Mouse (Mus musculus) liver, embryonic 14.5 days (tissue): ENCODE measurements around the gene Dlg1. TPM values are rescaled to one million over a fixed set of nuclear protein-coding genes. Genes with fewer than 3 reads are reported as not detected.

Experiments
- ATAC-seq: fragments of 200-750 bp; cut with Nextera tagmentation; 2 replicates; pipeline ENCODE4 v1.8.0; 2017; ENCODE audit warnings: moderate number of reproducible peaks, mild to moderate bottlenecking, moderate library complexity; ENCODE audit not compliant: insufficient read depth
- DNase-seq, 3 experiments: peaks; one replicate each; pipeline ENCODE4 v3.0.0-alpha.2; 2012 to 2013; ENCODE audit warnings: low read depth in 3 of 3, low spot score in 3 of 3
- H3K27ac ChIP-seq: fragments of 300-500 bp; sonication (generic); 2 replicates; pipeline ENCODE4 v1.5.1; 2014; ENCODE audit warnings: moderate library complexity, mild to moderate bottlenecking, control low read depth, inconsistent platforms
- H3K27me3 ChIP-seq: fragments of 300-500 bp; sonication (generic); 2 replicates; pipeline ENCODE4 v1.6.1; 2014; ENCODE audit warnings: mild to moderate bottlenecking, low read length, moderate library complexity; ENCODE audit not compliant: control insufficient read depth, insufficient read depth
- H3K36me3 ChIP-seq: fragments of 300-500 bp; sonication (generic); replicated peaks from 2 replicates; pipeline ENCODE4 v1.6.1; 2014; ENCODE audit warnings: low read depth; ENCODE audit not compliant: control insufficient read depth, insufficient read depth
- H3K4me1 ChIP-seq, 2 experiments: fragments of 200-500 bp in 1 of 2; fragments of 300-500 bp in 1 of 2; sonication (generic) in 1 of 2; replicated peaks; 2 replicates each; pipeline ENCODE4 v1.6.1; 2012 to 2014; ENCODE audit warnings: antibody characterized with exemption in 1 of 2, inconsistent platforms in 1 of 2, low read length in 1 of 2; ENCODE audit not compliant: control insufficient read depth in 2 of 2, insufficient read depth in 2 of 2
- H3K4me2 ChIP-seq: fragments of 300-500 bp; sonication (generic); 2 replicates; pipeline ENCODE4 v1.6.1; 2014; ENCODE audit warnings: low read depth, mild to moderate bottlenecking, control low read depth, moderate library complexity
- H3K4me3 ChIP-seq, 2 experiments: fragments of 200-500 bp in 1 of 2; fragments of 300-500 bp in 1 of 2; sonication (generic) in 1 of 2; 2 replicates each; pipeline ENCODE4 v1.5.1; 2012 to 2014; ENCODE audit warnings: low read depth in 2 of 2, low read length in 2 of 2, mild to moderate bottlenecking in 2 of 2, control low read depth in 1 of 2, inconsistent platforms in 1 of 2, moderate library complexity in 1 of 2; ENCODE audit not compliant: insufficient read depth in 1 of 2
- H3K9ac ChIP-seq: fragments of 300-500 bp; sonication (generic); replicated peaks from 2 replicates; pipeline ENCODE4 v1.6.1; 2014; ENCODE audit warnings: mild to moderate bottlenecking, control low read depth, moderate library complexity
- H3K9me3 ChIP-seq: fragments of 300-500 bp; sonication (generic); 2 replicates; pipeline ENCODE4 v1.6.1; 2016; ENCODE audit warnings: low read length, mixed read lengths; ENCODE audit not compliant: control insufficient read depth
- CTCF ChIP-seq: IDR thresholded peaks from 2 replicates; pipeline ENCODE4 v1.5.1; 2016; ENCODE audit warnings: antibody characterized with exemption, low read depth, control low read depth
- EP300 ChIP-seq: IDR thresholded peaks from 2 replicates; pipeline ENCODE4 v1.6.1; 2016; ENCODE audit warnings: antibody characterized with exemption, low read depth
- WGBS: fragments of 180-500 bp; shearing (Covaris S2); extraction: QIAGEN DNeasy Blood & Tissue Kit; methylation state at CpG from one replicate; pipeline ENCODE4 v1.1.7; 2014; ENCODE audit not compliant: insufficient replicate concordance; 5-methylcytosine and 5-hydroxymethylcytosine counted together
- polyA plus RNA-seq, 2 experiments: library from polyadenylated mRNA; depleted of rRNA in 1 of 2; stranded (reverse) in 1 of 2; unstranded in 1 of 2; fragments of >200 nt; fragmentation: Nextera tagmentation in 1 of 2; extraction: Ambion mirVana in 1 of 2; gene quantifications; 2 replicates each; pipeline versions ENCODE4 v1.2.1 to v1.2.3; 2012 to 2014

Gene Dlg1
- polyA plus RNA-seq, 2 experiments: 7.3 to 12.9 TPM

DNA sequence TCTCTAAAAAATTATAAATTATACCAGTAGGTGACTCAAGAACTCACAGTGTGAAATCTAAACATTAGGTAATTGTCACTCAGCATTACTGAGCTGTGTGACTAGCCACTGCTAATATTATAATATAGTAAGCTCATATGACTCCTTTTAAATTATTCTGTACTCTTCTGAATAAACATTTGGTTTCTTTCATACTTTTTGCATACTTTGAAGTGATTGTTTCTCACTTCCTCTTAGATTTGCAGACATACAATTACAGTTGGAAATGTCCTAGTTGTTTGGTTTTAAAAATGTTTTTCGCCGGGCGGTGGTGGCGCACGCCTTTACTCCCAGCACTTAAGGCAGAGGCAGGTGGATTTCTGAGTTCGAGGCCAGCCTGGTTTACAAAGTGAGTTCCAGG, 19.0 kb downstream of the Dlg1 start:
- ATAC-seq (no peak), DNase-seq (no peak)
- Histone ChIP-seq H3K4me2 (no peak overlapping the region), H3K9ac (no peak overlapping the region), H3K9me3 (no peaks in the 10 kb centered on the region), H3K36me3 (peaks cover 5% of the 10 kb centered on the region; the same call in 1 of the 2 replicates), H3K27ac (no peak overlapping the region), H3K4me3 (no peak overlapping the region), H3K27me3 (no peaks in the 10 kb centered on the region), H3K4me1 (0 out of 4 replicates have a peak, but pooled peaks cover 0 to 4% of the 10 kb centered on the region in 2 experiments)
- TF ChIP-seq CTCF (no peak), EP300 (no peak)
- WGBS: 96% methylated on average over 6 of the region's 6 CpGs

DNA sequence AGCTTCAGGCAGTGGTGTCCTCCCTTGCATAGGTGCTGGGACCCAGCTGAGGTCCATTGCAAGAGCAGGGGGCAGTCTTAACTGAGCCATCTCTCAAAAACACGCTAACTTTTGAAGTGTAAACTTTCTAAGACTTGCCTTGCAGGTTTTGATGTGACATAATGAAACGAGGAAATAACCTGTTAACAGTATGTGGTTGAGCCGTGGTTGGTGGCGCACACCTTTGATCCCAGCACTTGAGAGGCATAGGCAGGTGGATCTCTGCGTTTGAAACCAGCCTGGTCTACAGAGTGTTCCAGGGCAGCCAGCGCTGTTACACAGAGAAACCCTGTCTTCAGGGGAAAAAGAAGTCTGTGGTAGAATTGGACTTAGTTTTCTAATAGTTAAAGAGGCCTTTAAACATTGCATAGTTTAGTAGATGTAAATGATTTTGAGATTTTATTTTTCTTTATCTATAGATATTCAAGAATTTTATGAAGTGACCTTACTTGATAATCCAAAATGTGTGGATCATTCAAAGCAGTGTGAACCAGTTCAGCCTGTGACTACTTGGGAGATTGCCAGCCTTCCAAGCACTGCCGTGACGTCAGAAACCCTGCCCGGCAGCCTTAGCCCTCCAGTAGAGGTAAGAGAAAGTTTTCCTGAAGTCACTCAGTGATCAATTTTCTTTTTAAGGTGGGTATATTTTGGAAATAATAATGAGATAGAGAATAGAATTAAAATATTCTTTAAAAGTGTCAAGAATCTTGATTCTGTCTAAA, 20.6 kb downstream of the Dlg1 start:
- Histone ChIP-seq H3K4me3 (no peak overlapping the region), H3K9me3 (no peaks in the 10 kb centered on the region), H3K4me1 (no peaks in the 10 kb centered on the region), H3K36me3 (peaks cover 5% of the 10 kb centered on the region; the same call in 1 of the 2 replicates), H3K27ac (no peak overlapping the region), H3K9ac (no peak overlapping the region), H3K27me3 (no peaks in the 10 kb centered on the region), H3K4me2 (no peak overlapping the region)
- WGBS: 84% methylated on average over 9 of the region's 9 CpGs
- TF ChIP-seq EP300 (no peak), CTCF (no peak)
- DNase-seq (no peak), ATAC-seq (no peak)

DNA sequence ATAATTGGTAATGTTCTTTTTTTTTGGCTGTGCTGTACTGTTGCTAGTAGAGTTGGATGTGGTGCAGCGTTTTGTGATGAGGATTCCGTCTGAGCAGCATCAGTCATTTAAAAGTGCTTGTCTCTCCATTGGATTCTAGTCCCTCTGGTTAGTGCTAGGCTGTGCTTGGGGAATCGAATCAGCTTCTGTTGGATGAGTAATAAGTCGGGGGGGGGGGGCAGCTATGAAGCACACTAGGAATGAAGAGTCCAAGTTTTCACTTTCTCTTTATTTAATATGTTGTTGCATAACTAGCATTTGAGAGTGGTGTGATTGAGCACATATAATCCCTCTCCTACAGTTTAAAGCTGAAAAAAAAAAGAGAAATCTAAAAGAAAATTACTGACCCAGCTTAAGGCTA, 21.5 kb downstream of the Dlg1 start:
- no peaks in the 10 kb centered on the region for H3K4me1 ChIP-seq
- H3K27ac ChIP-seq: no peak overlapping the region
- no peaks in the 10 kb centered on the region for H3K9me3 ChIP-seq
- H3K4me2 ChIP-seq: no peak overlapping the region
- no peak overlapping the region for H3K4me3 ChIP-seq
- H3K36me3 ChIP-seq: peaks cover 5% of the 10 kb centered on the region; the same call in 1 of the 2 replicates
- ATAC-seq (no peak), DNase-seq (no peak)
- no peak overlapping the region for H3K9ac ChIP-seq
- WGBS: 81% methylated on average over 4 of the region's 4 CpGs
- TF ChIP-seq EP300 (no peak), CTCF (no peak)
- no peaks in the 10 kb centered on the region for H3K27me3 ChIP-seq

DNA sequence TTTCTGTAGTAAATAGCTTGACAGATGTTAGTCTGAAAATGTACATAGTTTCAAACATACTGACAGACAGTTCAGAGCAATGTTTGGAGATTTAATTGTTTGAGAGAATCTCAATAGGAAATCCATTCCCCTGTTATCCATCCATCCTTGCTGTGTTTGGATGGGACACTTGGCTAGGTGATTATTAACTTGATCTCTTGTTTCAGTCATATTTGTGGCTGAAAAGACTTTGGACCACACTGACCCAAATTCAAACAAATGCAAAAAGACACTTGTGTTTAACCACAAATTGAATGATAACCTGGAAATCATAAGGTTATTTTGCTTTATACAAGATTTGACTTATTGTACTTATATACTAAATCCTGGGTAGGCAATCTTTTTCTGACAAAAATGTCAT, 24.5 kb downstream of the Dlg1 start:
- Histone ChIP-seq H3K27ac (no peak overlapping the region), H3K4me2 (no peak overlapping the region), H3K4me1 (no peaks in the 10 kb centered on the region; a peak in 1 of 4 replicates), H3K27me3 (no peaks in the 10 kb centered on the region), H3K9me3 (no peaks in the 10 kb centered on the region), H3K36me3 (peaks cover 5% of the 10 kb centered on the region; the same call in 1 of the 2 replicates), H3K9ac (no peak overlapping the region), H3K4me3 (no peak overlapping the region)
- ATAC-seq (no peak), DNase-seq (no peak)
- TF ChIP-seq EP300 (no peak), CTCF (no peak)

DNA sequence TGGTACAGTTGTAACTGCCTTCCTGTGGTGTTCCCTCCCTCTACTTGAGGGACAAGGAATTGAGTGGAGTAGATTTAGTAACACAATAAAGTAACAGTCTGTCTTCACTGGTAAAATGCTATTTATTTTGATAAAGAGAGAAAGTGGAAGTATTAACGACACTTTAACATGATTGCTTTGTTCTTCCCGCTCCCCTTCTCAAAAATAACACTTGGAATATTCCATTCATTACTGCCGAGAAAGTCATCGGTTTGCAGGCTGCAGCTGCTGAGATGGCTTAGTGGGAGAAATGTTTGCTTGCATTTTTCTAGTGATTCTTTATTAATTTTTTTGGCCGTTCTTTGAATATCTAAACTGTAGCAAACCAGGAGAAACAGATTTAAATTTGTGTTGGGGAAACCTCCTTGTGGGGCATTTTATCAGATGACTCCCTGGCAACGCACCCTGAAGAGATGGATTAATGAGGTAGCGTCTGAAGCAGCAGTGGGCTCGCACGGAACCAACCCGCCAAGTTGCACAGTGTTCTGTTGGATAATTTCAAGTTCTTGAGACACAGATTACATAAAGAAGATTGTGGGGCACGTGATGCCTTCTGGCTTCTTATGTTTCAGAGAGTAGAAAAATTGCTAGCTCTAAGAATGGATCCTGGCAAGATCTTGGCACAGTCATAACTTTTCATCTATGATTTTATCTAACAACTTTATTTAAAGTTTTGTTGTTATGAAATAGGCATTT, 32.2 kb downstream of the Dlg1 start:
- Histone ChIP-seq H3K4me2 (no peak overlapping the region), H3K36me3 (no peaks in the 10 kb centered on the region), H3K9ac (no peak overlapping the region), H3K4me3 (no peak overlapping the region), H3K4me1 (peaks cover 3% of the 10 kb centered on the region in 2 experiments; a peak in 1 of 4 replicates), H3K9me3 (no peaks in the 10 kb centered on the region), H3K27me3 (no peaks in the 10 kb centered on the region), H3K27ac (no peak overlapping the region)
- ATAC-seq: no peak
- TF ChIP-seq CTCF (no peak), EP300 (no peak)
- no peak for DNase-seq
- WGBS: 73% methylated on average over 11 of the region's 11 CpGs
